Mouse (Mus musculus): ENCODE measurements around the gene Crp. TPM values are rescaled to one million over a fixed set of nuclear protein-coding genes. Genes with fewer than 3 reads are reported as not detected.

Crp gene
- polyA plus RNA-seq (2015; fragmentation: Nextera tagmentation; extraction: Ambion mirVana): 0.26 TPM in 1 of 2 replicates, not detected in the other

GRCm38 (mm10) chr1:172697844-172698243 is at the start of gene Crp:
Gene Crp, plus strand, starts transcription at chr1:172698055.

Other genes with a start within 250 kb of the Crp start
- gene Slamf9, start 222.7 kb upstream of the Crp start, polyA plus RNA-seq (2015; fragmentation: Nextera tagmentation; extraction: Ambion mirVana): 3.1 and 3.5 TPM in 2 replicates
- gene Igsf9, start 216.3 kb upstream of the Crp start, polyA plus RNA-seq (2015; fragmentation: Nextera tagmentation; extraction: Ambion mirVana): 6.4 and 6.9 TPM in 2 replicates
- 346 and 384 TPM in 2 replicates for gene Tagln2, start 198.0 kb upstream of the Crp start, polyA plus RNA-seq (2015; fragmentation: Nextera tagmentation; extraction: Ambion mirVana)
- gene Cfap45, start 177.3 kb upstream of the Crp start, polyA plus RNA-seq (2015; fragmentation: Nextera tagmentation; extraction: Ambion mirVana): 1.4 and 2.3 TPM in 2 replicates
- 0.34 and 0.43 TPM in 2 replicates for gene Vsig8, start 142.1 kb upstream of the Crp start, polyA plus RNA-seq (2015; fragmentation: Nextera tagmentation; extraction: Ambion mirVana)
- not detected in 2 replicates for gene Slamf8, start 107.5 kb upstream of the Crp start, polyA plus RNA-seq (2015; fragmentation: Nextera tagmentation; extraction: Ambion mirVana)
- not detected in 2 replicates for gene Fcrl6, start 95.5 kb upstream of the Crp start, polyA plus RNA-seq (2015; fragmentation: Nextera tagmentation; extraction: Ambion mirVana)
- gene Dusp23, start 65.1 kb upstream of the Crp start, polyA plus RNA-seq (2015; fragmentation: Nextera tagmentation; extraction: Ambion mirVana): 12.8 and 16.1 TPM in 2 replicates
- gene Apcs, start 197.0 kb downstream of the Crp start, polyA plus RNA-seq (2015; fragmentation: Nextera tagmentation; extraction: Ambion mirVana): 0.88 and 3.1 TPM in 2 replicates